Mouse (Mus musculus) neural tube, embryonic 11.5 days (tissue): ENCODE measurements at regions not wholly inside any gene's neighbourhood (a gene's known extent, or its start where the extent isn't known, plus 50 kb on each side); places are given as distances from the start of the nearest gene placed in this dataset.

ENCODE experiments used
- ATAC-seq: fragments of 200-750 bp; cut with Nextera tagmentation; 2 replicates; pipeline ENCODE4 v1.8.0; 2017; ENCODE audit warnings: moderate number of reproducible peaks, mild to moderate bottlenecking, moderate TSS enrichment, moderate library complexity; ENCODE audit not compliant: insufficient read depth, low FRiP score, low TSS enrichment
- DNase-seq: peaks from one replicate; pipeline ENCODE4 v3.0.0-alpha.2; 2015; ENCODE audit warnings: low spot score
- H3K27ac ChIP-seq: fragments of 300-500 bp; sonication (generic); 2 replicates; pipeline ENCODE4 v1.5.1; 2014; ENCODE audit warnings: low read depth, mild to moderate bottlenecking, low read length
- H3K27me3 ChIP-seq: fragments of 300-500 bp; sonication (generic); 2 replicates; pipeline ENCODE4 v1.6.1; 2014; ENCODE audit warnings: mild to moderate bottlenecking, low read length, mixed read lengths; ENCODE audit not compliant: control insufficient read depth, insufficient read depth
- H3K36me3 ChIP-seq: fragments of 300-500 bp; sonication (generic); 2 replicates; pipeline ENCODE4 v1.6.1; 2014; ENCODE audit warnings: mild to moderate bottlenecking, low read length, moderate library complexity, mixed read lengths; ENCODE audit not compliant: control insufficient read depth, insufficient read depth
- H3K4me1 ChIP-seq: fragments of 300-500 bp; sonication (generic); 2 replicates; pipeline ENCODE4 v1.6.1; 2014; ENCODE audit warnings: low read length, mixed read lengths; ENCODE audit not compliant: control insufficient read depth, insufficient read depth
- H3K4me2 ChIP-seq: fragments of 300-500 bp; sonication (generic); 2 replicates; pipeline ENCODE4 v1.6.1; 2014; ENCODE audit warnings: low read depth, mild to moderate bottlenecking, moderate library complexity
- H3K4me3 ChIP-seq: fragments of 300-500 bp; sonication (generic); 2 replicates; pipeline ENCODE4 v1.5.1; 2014; ENCODE audit warnings: low read depth, low read length
- H3K9ac ChIP-seq: fragments of 300-500 bp; sonication (generic); 2 replicates; pipeline ENCODE4 v1.6.1; 2014; ENCODE audit warnings: mild to moderate bottlenecking, low read length
- H3K9me3 ChIP-seq: fragments of 300-500 bp; sonication (generic); 2 replicates; pipeline ENCODE4 v1.6.1; 2016; ENCODE audit warnings: low read length; ENCODE audit not compliant: control insufficient read depth
- WGBS: fragments of 180-500 bp; shearing (Covaris S2); extraction: QIAGEN DNeasy Blood & Tissue Kit; methylation state at CpG from one replicate; pipeline ENCODE4 v1.1.7; 2014; 5-methylcytosine and 5-hydroxymethylcytosine counted together

DNA sequence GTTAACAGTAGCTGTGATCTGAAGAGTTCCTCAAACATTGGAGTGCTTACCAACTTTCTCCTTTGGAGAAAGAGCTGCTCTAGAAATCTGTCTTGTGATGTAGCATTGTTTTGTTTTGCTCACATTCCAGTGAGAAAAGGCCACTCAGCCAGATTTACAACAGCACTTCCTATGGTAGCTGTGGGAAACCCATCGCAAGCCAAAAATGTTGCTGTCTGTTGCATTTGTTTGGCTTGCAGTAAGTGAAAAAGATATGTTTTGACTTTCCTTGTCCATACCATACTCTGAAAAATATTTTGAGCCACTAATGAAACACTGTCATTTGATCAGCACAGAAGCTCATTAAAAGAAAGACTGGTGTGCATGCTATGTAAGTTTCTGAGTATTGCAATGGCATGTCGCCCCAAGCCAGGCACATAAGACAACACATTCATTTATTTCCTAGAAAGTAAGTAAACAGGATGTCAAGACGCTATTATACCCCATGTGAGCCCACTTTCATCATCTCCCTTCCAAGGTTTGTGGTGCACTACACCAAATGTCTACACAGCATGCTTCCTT, 66.2 kb downstream of the Car2 start:
- Histone ChIP-seq H3K4me3 (no peak overlapping the region), H3K27me3 (no peaks in the 10 kb centered on the region), H3K9ac (no peak overlapping the region), H3K27ac (no peak overlapping the region), H3K4me2 (no peak overlapping the region), H3K36me3 (no peaks in the 10 kb centered on the region), H3K4me1 (no peaks in the 10 kb centered on the region), H3K9me3 (no peaks in the 10 kb centered on the region)
- DNase-seq (no peak), ATAC-seq (no peak)
- WGBS: 84% methylated on average over 3 of the region's 3 CpGs

GRCm38 (mm10) chr3:14952951-14953350, 66.9 kb downstream of the Car2 start:
- WGBS: 52% methylated on average over 3 of the region's 3 CpGs
- DNase-seq: no peak
- no peaks in the 10 kb centered on the region for H3K27me3 ChIP-seq

GRCm38 (mm10) chr3:14957481-14957880, 71.4 kb downstream of the Car2 start:
- Histone ChIP-seq H3K9ac (no peak overlapping the region), H3K27ac (no peak overlapping the region), H3K36me3 (no peaks in the 10 kb centered on the region), H3K4me1 (no peaks in the 10 kb centered on the region; the same call in 1 of the 2 replicates), H3K9me3 (no peaks in the 10 kb centered on the region), H3K4me3 (no peak overlapping the region), H3K27me3 (no peaks in the 10 kb centered on the region), H3K4me2 (no peak overlapping the region)
- ATAC-seq (no peak), DNase-seq (no peak)
- 89% methylated on average over 1 of the region's 1 CpGs for WGBS

More at GRCm38 (mm10) chr3:14952951-14953350, 66.9 kb downstream of the Car2 start:
- H3K4me3 ChIP-seq: no peak overlapping the region
- no peaks in the 10 kb centered on the region for H3K4me1 ChIP-seq
- no peak overlapping the region for H3K27ac ChIP-seq
- H3K4me2 ChIP-seq: no peak overlapping the region
- no peaks in the 10 kb centered on the region for H3K9me3 ChIP-seq
- H3K9ac ChIP-seq: no peak overlapping the region
- ATAC-seq: no peak
- H3K36me3 ChIP-seq: no peaks in the 10 kb centered on the region

DNA sequence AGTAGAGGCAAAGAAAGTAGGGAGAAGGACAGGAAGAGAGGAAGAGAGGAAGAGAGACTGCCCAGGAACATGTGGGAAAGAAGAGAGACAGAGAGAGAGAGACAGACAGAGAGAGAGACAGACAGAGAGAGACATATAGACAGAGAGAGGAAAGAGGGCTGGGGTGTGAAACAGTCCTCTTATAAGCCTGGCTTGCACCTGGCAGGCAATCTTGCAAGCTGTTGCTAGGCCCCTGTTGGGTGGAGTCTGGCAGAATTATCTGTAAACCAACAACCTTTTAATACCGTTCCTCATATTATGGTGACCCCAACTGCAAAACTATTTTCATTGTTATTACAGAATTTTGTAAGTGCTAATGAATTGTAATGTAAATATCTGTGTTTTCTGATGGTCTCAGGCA, 72.2 kb downstream of the Car2 start:
- 52% methylated on average over 1 of the region's 1 CpGs for WGBS
- ATAC-seq: no peak
- DNase-seq: no peak
- Histone ChIP-seq H3K4me2 (no peak overlapping the region), H3K36me3 (no peaks in the 10 kb centered on the region), H3K9ac (no peak overlapping the region), H3K4me1 (no peaks in the 10 kb centered on the region; the same call in 1 of the 2 replicates), H3K27me3 (no peaks in the 10 kb centered on the region), H3K4me3 (no peak overlapping the region), H3K27ac (no peak overlapping the region), H3K9me3 (no peaks in the 10 kb centered on the region)

DNA sequence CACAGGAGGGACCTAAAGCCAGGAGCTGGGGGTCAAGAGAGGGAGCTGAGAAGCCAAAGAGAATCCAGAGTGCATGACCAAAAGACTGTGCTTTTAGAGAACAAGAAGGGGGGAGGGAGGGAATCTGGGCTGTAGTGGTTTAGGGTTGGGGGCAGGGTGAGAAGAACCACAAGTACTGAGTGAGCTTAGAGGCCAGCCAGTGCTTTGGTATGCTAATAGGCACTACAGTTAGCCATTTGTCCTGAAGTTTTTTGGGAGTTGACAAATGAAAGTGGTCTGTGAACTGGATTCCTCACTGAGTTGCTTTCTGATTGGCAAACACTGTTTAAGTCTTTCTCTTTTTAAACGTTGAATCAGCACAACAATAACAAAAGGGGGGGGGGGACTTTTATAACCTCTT, 73.5 kb downstream of the Car2 start:
- DNase-seq: no peak
- no peaks in the 10 kb centered on the region; the same call in 1 of the 2 replicates for H3K4me1 ChIP-seq
- H3K36me3 ChIP-seq: no peaks in the 10 kb centered on the region
- no peaks in the 10 kb centered on the region for H3K27me3 ChIP-seq
- ATAC-seq: peak; percentile 83
- no peak overlapping the region for H3K4me2 ChIP-seq
- H3K4me3 ChIP-seq: no peak overlapping the region
- WGBS: 0% methylated on average over 1 of the region's 1 CpGs
- no peaks in the 10 kb centered on the region for H3K9me3 ChIP-seq
- H3K27ac ChIP-seq: no peak overlapping the region
- no peak overlapping the region for H3K9ac ChIP-seq

DNA sequence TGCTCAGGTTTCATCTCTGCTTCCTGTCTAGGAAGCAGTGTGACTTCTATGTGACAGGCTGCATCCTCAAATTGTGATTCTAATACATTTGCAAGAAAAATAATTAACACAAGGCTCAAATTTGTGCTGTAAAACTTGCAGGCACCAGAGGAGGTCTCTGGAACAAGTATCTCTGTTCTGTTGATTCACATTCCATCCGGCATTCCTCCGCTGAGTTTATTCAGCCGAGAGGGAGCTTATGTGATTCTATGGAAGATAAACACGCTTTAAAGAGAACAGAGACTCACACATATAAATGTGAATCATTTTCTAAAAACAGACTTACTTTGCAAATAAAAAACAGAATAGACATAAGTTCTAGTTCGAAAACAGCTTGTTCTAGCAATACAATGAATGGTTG, 78.7 kb downstream of the Car2 start:
- H3K36me3 ChIP-seq: no peaks in the 10 kb centered on the region
- no peak overlapping the region for H3K4me3 ChIP-seq
- H3K9ac ChIP-seq: no peak overlapping the region
- no peak overlapping the region for H3K27ac ChIP-seq
- no peak overlapping the region for H3K4me2 ChIP-seq
- ATAC-seq (no peak), DNase-seq (no peak)
- no peaks in the 10 kb centered on the region for H3K4me1 ChIP-seq
- H3K9me3 ChIP-seq: no peaks in the 10 kb centered on the region
- WGBS: 84% methylated on average over 5 of the region's 5 CpGs
- no peaks in the 10 kb centered on the region for H3K27me3 ChIP-seq

GRCm38 (mm10) chr3:14965438-14966044, 79.5 kb downstream of the Car2 start:
- 88% methylated on average over 5 of the region's 5 CpGs for WGBS
- no peak overlapping the region for H3K9ac ChIP-seq
- H3K27me3 ChIP-seq: no peaks in the 10 kb centered on the region
- H3K4me3 ChIP-seq: no peak overlapping the region
- no peak for ATAC-seq
- no peaks in the 10 kb centered on the region for H3K9me3 ChIP-seq
- H3K4me2 ChIP-seq: no peak overlapping the region
- no peak overlapping the region for H3K27ac ChIP-seq
- H3K4me1 ChIP-seq: no peaks in the 10 kb centered on the region
- no peaks in the 10 kb centered on the region for H3K36me3 ChIP-seq
- no peak for DNase-seq

- no peaks in the 10 kb centered on the region for H3K4me1 ChIP-seq
- H3K9ac ChIP-seq: no peak overlapping the region
- no peak overlapping the region for H3K4me3 ChIP-seq
- H3K27ac ChIP-seq: no peak overlapping the region
- no peaks in the 10 kb centered on the region for H3K9me3 ChIP-seq
- H3K4me2 ChIP-seq: no peak overlapping the region
- H3K36me3 ChIP-seq: no peaks in the 10 kb centered on the region
- DNase-seq (no peak), ATAC-seq (no peak)
- 87% methylated on average over 5 of the region's 5 CpGs for WGBS
- no peaks in the 10 kb centered on the region for H3K27me3 ChIP-seq
Observed at GRCm38 (mm10) chr3:14967235-14967634, 81.2 kb downstream of the Car2 start.

DNA sequence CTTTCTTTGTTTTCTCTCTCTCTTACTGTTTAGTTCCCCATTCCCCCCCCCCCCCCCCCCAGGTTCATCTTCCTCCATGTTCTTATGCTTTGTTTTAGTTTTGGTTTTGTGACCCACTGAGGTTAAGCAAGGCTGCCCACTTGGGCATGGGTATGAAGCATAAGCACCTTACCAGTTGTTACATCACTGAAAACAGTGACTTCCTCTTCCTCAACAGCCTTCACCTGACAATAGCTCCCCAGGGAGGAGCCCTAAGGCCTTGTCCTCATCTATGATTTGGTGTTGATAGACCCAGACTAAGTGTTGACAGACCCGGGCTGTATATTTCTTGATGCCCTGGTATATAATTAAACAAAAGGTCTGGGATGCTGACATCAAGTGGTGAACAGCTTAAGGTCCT, 82.3 kb downstream of the Car2 start:
- Histone ChIP-seq H3K4me3 (no peak overlapping the region), H3K4me2 (no peak overlapping the region), H3K27ac (no peak overlapping the region), H3K4me1 (no peaks in the 10 kb centered on the region), H3K36me3 (no peaks in the 10 kb centered on the region), H3K27me3 (no peaks in the 10 kb centered on the region), H3K9ac (no peak overlapping the region), H3K9me3 (no peaks in the 10 kb centered on the region)
- 88% methylated on average over 1 of the region's 1 CpGs for WGBS
- DNase-seq (no peak), ATAC-seq (no peak)
